Mouse (Mus musculus) macrophage (primary cell): ENCODE data around the gene Tas2r135. TPM values are rescaled to one million over a fixed set of nuclear protein-coding genes. Genes with fewer than 3 reads are reported as not detected.

Experiments
- H3K27ac ChIP-seq: fragments of 350-480 bp; formaldehyde crosslinking; 2 replicates; pipeline ENCODE4 v1.9.0; 2021
- H3K36me3 ChIP-seq: fragments of 350-480 bp; formaldehyde crosslinking; 2 replicates; pipeline ENCODE4 v1.9.0; 2021; ENCODE audit errors: inconsistent target
- H3K4me3 ChIP-seq: fragments of 350-480 bp; formaldehyde crosslinking; 2 replicates; pipeline ENCODE4 v1.9.0; 2021; ENCODE audit errors: inconsistent target
- H3K79me2 ChIP-seq: fragments of 350-480 bp; formaldehyde crosslinking; 2 replicates; pipeline ENCODE4 v1.9.0; 2021; ENCODE audit errors: inconsistent target
- whole genome bisulfite sequencing: methylation state at CpG from one replicate; pipeline ENCODE4 v1.1.7; 2026; ENCODE audit warnings: inconsistent platforms; ENCODE audit not compliant: missing documents; 5-methylcytosine and 5-hydroxymethylcytosine counted together
- polyA plus RNA-seq: library from polyadenylated mRNA; stranded (reverse); fragments of 250-400 nt; gene quantifications from 3 replicates; pipeline ENCODE4 v1.2.4, GENCODE M21; 2018; ENCODE audit warnings: inconsistent platforms

The Tas2r135 gene
- polyA plus RNA-seq, 1 experiment from 2014 or later = not detected

DNA sequence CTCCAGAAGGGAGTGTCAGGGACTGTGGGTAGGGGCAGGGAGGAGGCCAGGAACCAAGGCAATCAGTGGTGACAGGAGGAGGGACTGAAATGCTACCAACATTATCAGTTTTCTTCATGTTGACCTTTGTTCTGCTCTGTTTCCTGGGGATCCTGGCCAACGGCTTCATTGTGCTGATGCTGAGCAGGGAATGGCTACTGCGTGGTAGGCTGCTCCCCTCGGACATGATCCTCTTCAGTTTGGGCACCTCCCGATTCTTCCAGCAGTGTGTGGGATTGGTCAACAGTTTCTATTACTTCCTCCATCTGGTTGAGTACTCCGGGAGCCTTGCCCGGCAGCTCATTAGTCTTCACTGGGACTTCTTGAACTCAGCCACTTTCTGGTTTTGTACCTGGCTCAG lies 29.2 kb downstream of the Tas2r135 start, which contains the start of gene Tas2r126:
Gene Tas2r126, plus strand, starts transcription at position 90 of the 400 bp plus-strand sequence.
- Histone ChIP-seq H3K36me3 (no peaks in the 10 kb centered on the region), H3K27ac (no peak within 1 kb of the TSS), H3K4me3 (no peak within 1 kb of the TSS), H3K79me2 (no peaks in the 10 kb centered on the region)
- 74% methylated on average over 6 of the region's 6 CpGs for WGBS

- Histone ChIP-seq H3K79me2 (no peaks in the 10 kb centered on the region), H3K4me3 (no peak overlapping the region), H3K36me3 (no peaks in the 10 kb centered on the region), H3K27ac (no peak overlapping the region)
- 83% methylated on average over 2 of the region's 2 CpGs for WGBS
These were observed 30.3 kb downstream of the Tas2r135 start for GRCm38 (mm10) chr6:42435490-42435889.

- no peak overlapping the region for H3K27ac ChIP-seq
These were observed 36.2 kb downstream of the Tas2r135 start for GRCm38 (mm10) chr6:42441395-42441794.

DNA sequence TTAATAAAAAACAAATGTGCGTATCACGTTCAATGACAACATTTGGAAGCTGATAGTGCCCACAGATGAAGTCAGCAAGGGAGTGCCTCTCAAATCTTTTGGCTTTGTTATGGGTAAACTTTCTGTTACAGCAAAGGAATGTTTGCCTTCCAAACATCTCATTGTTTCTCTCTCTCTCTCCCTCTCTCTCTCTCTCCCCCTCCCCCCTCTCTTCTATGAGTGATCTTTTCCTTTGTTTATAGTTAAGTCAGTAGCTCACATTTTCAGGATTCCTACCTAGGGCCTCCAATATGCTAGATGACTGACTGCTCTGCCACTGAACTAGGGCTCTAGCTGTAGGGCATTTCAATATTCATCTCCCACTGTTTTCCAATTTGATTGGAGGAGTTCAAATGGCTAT lies 39.3 kb downstream of the Tas2r135 start:
- Histone ChIP-seq H3K27ac (no peak overlapping the region), H3K79me2 (no peaks in the 10 kb centered on the region), H3K4me3 (no peak overlapping the region), H3K36me3 (no peaks in the 10 kb centered on the region)
- WGBS = 93% methylated on average over 2 of the region's 2 CpGs

More at GRCm38 (mm10) chr6:42441395-42441794, 36.2 kb downstream of the Tas2r135 start:
- Histone ChIP-seq H3K79me2 (no peaks in the 10 kb centered on the region), H3K36me3 (no peaks in the 10 kb centered on the region), H3K4me3 (no peak overlapping the region)
- WGBS = 100% methylated on average over 2 of the region's 2 CpGs

DNA sequence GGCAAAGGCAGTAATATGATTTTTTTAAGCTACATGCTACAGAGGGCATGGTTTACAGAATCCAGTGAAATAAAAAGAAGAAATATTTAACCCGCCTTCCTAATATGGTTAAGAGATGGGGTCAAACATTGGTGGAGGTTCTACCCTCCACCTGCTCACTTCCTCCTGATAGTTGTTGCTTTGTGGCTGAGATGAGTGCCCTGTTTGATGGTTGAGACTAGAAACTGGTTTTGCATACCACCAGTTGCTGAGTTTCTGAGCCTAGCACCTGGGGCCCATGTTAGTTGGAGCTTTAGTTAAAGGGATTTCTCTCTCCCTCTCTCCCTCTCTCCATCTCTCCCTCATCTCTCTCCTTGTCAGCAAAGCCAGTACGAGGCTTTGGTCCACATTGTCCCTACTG lies 42.1 kb downstream of the Tas2r135 start:
- no peak overlapping the region for H3K27ac ChIP-seq
- no peaks in the 10 kb centered on the region for H3K79me2 ChIP-seq
- 90% methylated on average over 2 of the region's 2 CpGs for WGBS
- H3K36me3 ChIP-seq = no peaks in the 10 kb centered on the region
- H3K4me3 ChIP-seq = no peak overlapping the region

Other genes starting within 250 kb of the Tas2r135 start
- gene Tas2r144, start 190.1 kb upstream of the Tas2r135 start, polyA plus RNA-seq = not detected in 3 replicates
- 4.0 to 4.3 TPM (median 4.2 TPM) in 3 replicates for gene Gstk1, start 159.5 kb upstream of the Tas2r135 start, polyA plus RNA-seq
- gene Tmem139, start 143.5 kb upstream of the Tas2r135 start, polyA plus RNA-seq = not detected in 3 replicates
- gene Casp2, start 140.4 kb upstream of the Tas2r135 start, polyA plus RNA-seq = 7.8 to 14.4 TPM (median 10.2 TPM) in 3 replicates
- gene Clcn1, start 118.7 kb upstream of the Tas2r135 start, polyA plus RNA-seq = 0.09 to 0.34 TPM in 2 of 3 replicates, not detected in the other
- not detected in 3 replicates for gene Fam131b, start 80.8 kb upstream of the Tas2r135 start, polyA plus RNA-seq
- gene Zyx, start 55.8 kb upstream of the Tas2r135 start, polyA plus RNA-seq = 63.6 to 176 TPM (median 108 TPM) in 3 replicates
- gene Epha1, start 32.2 kb upstream of the Tas2r135 start, polyA plus RNA-seq = not detected in 3 replicates
- gene Tas2r143, start 5.2 kb upstream of the Tas2r135 start, polyA plus RNA-seq = not detected in 3 replicates
- gene Tas2r126, start 29.1 kb downstream of the Tas2r135 start, polyA plus RNA-seq = not detected in 3 replicates
- gene Olfr458, start 59.8 kb downstream of the Tas2r135 start, polyA plus RNA-seq = not detected in 3 replicates
- not detected in 3 replicates for gene Olfr457, start 70.9 kb downstream of the Tas2r135 start, polyA plus RNA-seq
- not detected in 3 replicates for gene Olfr456, start 81.8 kb downstream of the Tas2r135 start, polyA plus RNA-seq
- not detected in 3 replicates for gene Olfr455, start 142.2 kb downstream of the Tas2r135 start, polyA plus RNA-seq
- gene Tcaf3, start 192.3 kb downstream of the Tas2r135 start, polyA plus RNA-seq = not detected in 3 replicates
- not detected in 3 replicates for gene Tcaf2, start 239.8 kb downstream of the Tas2r135 start, polyA plus RNA-seq